Mouse (Mus musculus): ENCODE measurements at regions not wholly inside any gene's neighbourhood (a gene's known extent, or its start where the extent isn't known, plus 50 kb on each side); places are given as distances from the start of the nearest gene placed in this dataset.

- ATAC-seq = no peak
Observed at GRCm38 (mm10) chr12:68758263-68759020, 400.5 kb downstream of the Rps29 start.

GRCm38 (mm10) chr12:68728882-68729281, 430.1 kb downstream of the Rps29 start:
- Histone ChIP-seq H3K4me2 (replicated peaks) (no peak overlapping the region), H3K27ac (no peak overlapping the region), H3K4me3 (replicated peaks) (no peak overlapping the region), H3K9ac (no peak overlapping the region), H3K9me3 (no peaks in the 10 kb centered on the region), H3K27me3 (replicated peaks) (no peaks in the 10 kb centered on the region), H3K36me3 (no peaks in the 10 kb centered on the region), H3K4me1 (replicated peaks) (no peaks in the 10 kb centered on the region)
- ATAC-seq = no peak
- 67% methylated on average over 2 of the region's 2 CpGs for WGBS

More at GRCm38 (mm10) chr12:68758263-68759020, 400.5 kb downstream of the Rps29 start:
- H3K36me3 ChIP-seq = no peaks in the 10 kb centered on the region
- H3K4me2 ChIP-seq (replicated peaks) = no peak overlapping the region
- no peaks in the 10 kb centered on the region for H3K27me3 ChIP-seq (replicated peaks)
- H3K4me1 ChIP-seq (replicated peaks) = no peaks in the 10 kb centered on the region
- WGBS = 84% methylated on average over 7 of the region's 7 CpGs
- H3K4me3 ChIP-seq (replicated peaks) = no peak overlapping the region
- no peak overlapping the region for H3K27ac ChIP-seq
- H3K9me3 ChIP-seq = no peaks in the 10 kb centered on the region
- no peak overlapping the region for H3K9ac ChIP-seq

GRCm38 (mm10) chr12:68718946-68719345, 440.0 kb downstream of the Rps29 start:
- Histone ChIP-seq H3K27me3 (replicated peaks) (no peaks in the 10 kb centered on the region), H3K36me3 (no peaks in the 10 kb centered on the region), H3K4me3 (replicated peaks) (no peak overlapping the region), H3K4me2 (replicated peaks) (no peak overlapping the region), H3K9ac (no peak overlapping the region), H3K9me3 (no peaks in the 10 kb centered on the region), H3K27ac (no peak overlapping the region), H3K4me1 (replicated peaks) (no peaks in the 10 kb centered on the region)
- ATAC-seq = no peak

- 66% methylated on average over 11 of the region's 11 CpGs for WGBS
Observed at GRCm38 (mm10) chr12:68694275-68695267, 464.4 kb downstream of the Rps29 start.

GRCm38 (mm10) chr12:68688262-68688661, 470.7 kb downstream of the Rps29 start:
- H3K4me3 ChIP-seq (replicated peaks) = no peak overlapping the region
- no peak for ATAC-seq
- WGBS = 61% methylated on average over 3 of the region's 3 CpGs

More at GRCm38 (mm10) chr12:68694275-68695267, 464.4 kb downstream of the Rps29 start:
- no peaks in the 10 kb centered on the region for H3K27me3 ChIP-seq (replicated peaks)
- H3K4me3 ChIP-seq (replicated peaks) = no peak overlapping the region
- H3K9ac ChIP-seq = no peak overlapping the region
- no peak overlapping the region for H3K27ac ChIP-seq
- H3K9me3 ChIP-seq = no peaks in the 10 kb centered on the region
- H3K4me2 ChIP-seq (replicated peaks) = no peak overlapping the region
- no peak for ATAC-seq
- no peaks in the 10 kb centered on the region for H3K36me3 ChIP-seq
- no peaks in the 10 kb centered on the region for H3K4me1 ChIP-seq (replicated peaks)

GRCm38 (mm10) chr12:68683897-68684296, 475.1 kb downstream of the Rps29 start:
- WGBS = 74% methylated on average over 1 of the region's 1 CpGs
- no peak overlapping the region for H3K9ac ChIP-seq
- H3K4me3 ChIP-seq (replicated peaks) = no peak overlapping the region
- H3K9me3 ChIP-seq = no peaks in the 10 kb centered on the region
- no peak overlapping the region for H3K4me2 ChIP-seq (replicated peaks)
- H3K4me1 ChIP-seq (replicated peaks) = no peaks in the 10 kb centered on the region
- H3K27me3 ChIP-seq (replicated peaks) = no peaks in the 10 kb centered on the region
- H3K36me3 ChIP-seq = no peaks in the 10 kb centered on the region
- no peak for ATAC-seq
- no peak overlapping the region for H3K27ac ChIP-seq

More at GRCm38 (mm10) chr12:68688262-68688661, 470.7 kb downstream of the Rps29 start:
- H3K9ac ChIP-seq = no peak overlapping the region
- no peaks in the 10 kb centered on the region for H3K27me3 ChIP-seq (replicated peaks)
- H3K36me3 ChIP-seq = no peaks in the 10 kb centered on the region
- no peak overlapping the region for H3K27ac ChIP-seq
- no peaks in the 10 kb centered on the region for H3K9me3 ChIP-seq
- H3K4me1 ChIP-seq (replicated peaks) = no peaks in the 10 kb centered on the region
- no peak overlapping the region for H3K4me2 ChIP-seq (replicated peaks)

GRCm38 (mm10) chr12:68683176-68683575, 475.8 kb downstream of the Rps29 start:
- no peak overlapping the region for H3K4me3 ChIP-seq (replicated peaks)
- H3K27ac ChIP-seq = no peak overlapping the region
- 54% methylated on average over 4 of the region's 4 CpGs for WGBS
- no peaks in the 10 kb centered on the region for H3K36me3 ChIP-seq
- no peak overlapping the region for H3K9ac ChIP-seq
- ATAC-seq = no peak
- no peak overlapping the region for H3K4me2 ChIP-seq (replicated peaks)
- no peaks in the 10 kb centered on the region for H3K4me1 ChIP-seq (replicated peaks)
- no peaks in the 10 kb centered on the region for H3K27me3 ChIP-seq (replicated peaks)
- H3K9me3 ChIP-seq = no peaks in the 10 kb centered on the region

- Histone ChIP-seq H3K4me3 (replicated peaks) (no peak overlapping the region), H3K36me3 (no peaks in the 10 kb centered on the region), H3K27ac (no peak overlapping the region), H3K27me3 (replicated peaks) (no peaks in the 10 kb centered on the region), H3K4me1 (replicated peaks) (no peaks in the 10 kb centered on the region), H3K9me3 (no peaks in the 10 kb centered on the region), H3K9ac (no peak overlapping the region), H3K4me2 (replicated peaks) (no peak overlapping the region)
- ATAC-seq = no peak
- WGBS = 79% methylated on average over 3 of the region's 3 CpGs
Observed at GRCm38 (mm10) chr12:68680668-68681067, 478.3 kb downstream of the Rps29 start.

- Histone ChIP-seq H3K27ac (no peak overlapping the region), H3K9me3 (no peaks in the 10 kb centered on the region), H3K4me2 (replicated peaks) (no peak overlapping the region), H3K36me3 (no peaks in the 10 kb centered on the region), H3K9ac (no peak overlapping the region), H3K4me3 (replicated peaks) (no peak overlapping the region), H3K27me3 (replicated peaks) (no peaks in the 10 kb centered on the region), H3K4me1 (replicated peaks) (no peaks in the 10 kb centered on the region)
- WGBS = 60% methylated on average over 16 of the region's 16 CpGs
- no peak; the same call in 1 of the 2 replicates for ATAC-seq
Observed at GRCm38 (mm10) chr12:68676096-68676775, 482.8 kb downstream of the Rps29 start.

GRCm38 (mm10) chr12:68672011-68672410, 487.0 kb downstream of the Rps29 start:
- Histone ChIP-seq H3K9me3 (no peaks in the 10 kb centered on the region), H3K27ac (no peak overlapping the region), H3K4me1 (replicated peaks) (no peaks in the 10 kb centered on the region), H3K36me3 (no peaks in the 10 kb centered on the region), H3K4me2 (replicated peaks) (no peak overlapping the region), H3K27me3 (replicated peaks) (no peaks in the 10 kb centered on the region), H3K4me3 (replicated peaks) (no peak overlapping the region), H3K9ac (no peak overlapping the region)
- ATAC-seq = no peak
- 76% methylated on average over 3 of the region's 3 CpGs for WGBS

- Histone ChIP-seq H3K36me3 (no peaks in the 10 kb centered on the region), H3K4me2 (replicated peaks) (no peak overlapping the region), H3K4me1 (replicated peaks) (no peaks in the 10 kb centered on the region), H3K9ac (no peak overlapping the region), H3K27ac (no peak overlapping the region), H3K9me3 (no peaks in the 10 kb centered on the region), H3K4me3 (replicated peaks) (no peak overlapping the region), H3K27me3 (replicated peaks) (no peaks in the 10 kb centered on the region)
- WGBS = 87% methylated on average over 1 of the region's 1 CpGs
- no peak for ATAC-seq
Observed at GRCm38 (mm10) chr12:68645901-68646585, 512.9 kb downstream of the Rps29 start.
